Mouse (Mus musculus) sigmoid colon, adult 10 weeks (tissue): Measurements from ENCODE around the gene Klra10. TPM values are rescaled to one million over a fixed set of nuclear protein-coding genes. Genes with fewer than 3 reads are reported as not detected.

Experiments
- polyA plus RNA-seq: library from polyadenylated mRNA; stranded (reverse); fragments of 350-450 nt; fragmentation: Illumina TruSeq; extraction: RNeasy Lipid Tissue Mini Kit (QIAGEN cat#74804); gene quantifications from one replicate; pipeline ENCODE4 v1.2.3, GENCODE M21; 2014; ENCODE audit warnings: low read depth, low replicate concordance

Klra10 gene
- not detected for polyA plus RNA-seq

DNA sequence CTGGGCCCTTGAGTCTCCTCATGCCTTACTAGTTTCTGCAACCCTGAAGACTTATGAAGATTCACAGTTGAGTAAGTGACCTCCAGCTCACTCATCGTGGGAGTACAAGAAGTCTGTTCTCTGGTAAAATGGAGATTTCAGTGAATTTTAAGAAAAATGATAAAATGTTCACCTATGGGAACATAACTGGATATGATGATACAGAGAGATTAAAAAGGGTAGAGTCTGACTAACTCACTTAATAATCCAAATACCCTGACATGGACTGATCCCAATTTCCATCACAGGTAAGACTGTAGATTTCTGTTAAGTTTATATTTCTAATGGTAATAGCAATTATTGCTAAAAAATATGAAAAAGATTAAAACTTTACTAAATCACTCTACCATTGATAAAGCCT, at the start of gene Klra10:
TSS of gene Klra10 (minus strand) at position 101 of the 400 bp plus-strand sequence.

DNA sequence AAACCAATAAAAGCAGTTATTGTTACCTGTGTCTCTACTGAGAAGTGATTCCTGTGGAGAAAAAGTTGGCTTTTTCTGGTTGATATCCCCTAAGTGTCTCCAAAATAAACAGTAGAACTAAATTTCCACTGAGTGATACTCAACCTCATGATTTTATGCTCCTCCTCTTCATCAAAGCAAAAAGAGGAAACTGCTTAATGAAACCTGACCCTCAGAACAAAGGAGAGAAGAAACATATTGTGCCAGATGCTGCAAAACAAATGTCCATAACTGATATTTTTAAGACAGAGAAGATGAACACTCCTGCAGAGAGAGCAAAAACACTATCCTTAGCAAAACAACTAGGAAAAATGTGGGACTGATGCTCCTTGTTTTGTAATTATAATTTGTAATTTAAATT, 48.5 kb downstream of the Klra10 start, which contains the start of gene Klra7:
TSS of gene Klra7 (minus strand) at position 101 of the 400 bp plus-strand sequence.

Other genes with a start within 250 kb of the Klra10 start
- 0.60 TPM for gene Klra4, start 214.7 kb downstream of the Klra10 start, polyA plus RNA-seq
- gene Klra8, start 152.0 kb downstream of the Klra10 start, polyA plus RNA-seq, result 0.38 TPM
- gene Klra9, start 88.8 kb downstream of the Klra10 start, polyA plus RNA-seq, result 0.69 TPM
- gene Klra7, start 48.6 kb downstream of the Klra10 start, polyA plus RNA-seq, result 2.5 TPM
- gene Klra3, start 55.6 kb upstream of the Klra10 start, polyA plus RNA-seq, result 0.60 TPM
- gene Klra1, start 104.9 kb upstream of the Klra10 start, polyA plus RNA-seq, result 0.69 TPM